Mouse (Mus musculus) small intestine, adult 2 months (tissue): ENCODE results near the gene Anapc15-ps.

Experiments
- CTCF ChIP-seq: fragments of 200-500 bp; IDR thresholded peaks from 2 replicates; pipeline ENCODE4 v1.5.1; 2012; ENCODE audit warnings: low read depth, mild to moderate bottlenecking, control low read depth, inconsistent platforms, low read length, moderate library complexity, mixed read lengths; ENCODE audit not compliant: insufficient replicate concordance, insufficient read length; ENCODE audit errors: extremely low read depth
- POLR2A ChIP-seq: fragments of 200-500 bp; IDR thresholded peaks from 2 replicates; pipeline ENCODE4 v1.6.1; 2012; ENCODE audit warnings: low read depth, mild to moderate bottlenecking, control low read depth, inconsistent platforms, low read length, moderate library complexity

DNA sequence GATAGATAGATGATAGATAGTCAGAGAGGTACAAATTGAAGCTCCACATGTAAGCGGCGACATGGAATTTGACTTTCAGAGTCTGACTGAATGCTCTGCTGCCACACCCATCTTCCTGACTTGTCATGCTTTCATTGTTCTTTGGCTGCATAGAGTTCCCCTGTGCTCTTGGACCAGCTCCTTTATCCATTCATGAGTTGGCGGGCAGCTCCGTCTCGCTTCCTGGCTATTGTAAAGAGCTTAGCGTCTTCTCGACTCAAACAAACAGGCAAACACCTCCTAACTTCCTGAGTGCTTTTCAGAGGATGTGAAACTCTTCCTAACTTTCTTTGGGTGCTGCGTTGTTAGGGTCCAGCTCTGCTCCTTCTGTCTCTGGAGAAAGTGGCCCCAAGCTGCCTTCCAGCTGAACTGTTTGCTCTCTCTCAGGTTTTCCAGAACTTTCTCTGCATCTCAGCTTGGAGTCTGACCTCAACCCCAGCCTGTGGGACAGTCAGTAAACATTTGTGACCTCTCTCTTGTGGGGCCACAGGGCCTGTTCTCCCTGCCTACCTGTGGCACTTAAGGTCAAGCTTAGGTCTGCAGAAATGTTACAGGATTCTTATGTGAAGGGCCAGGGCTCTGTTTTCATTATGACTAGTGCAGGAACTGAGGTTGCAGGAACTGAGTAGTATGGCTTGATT is 13.6 kb downstream of the Anapc15-ps start:
- TF ChIP-seq POLR2A (no peak), CTCF (no peak)
